Mouse (Mus musculus) urinary bladder, postnatal 36 days (tissue): ENCODE data around the gene Herc4.

Source experiments
- DNase-seq, 2 experiments: peaks; one replicate each; pipeline ENCODE4 v3.0.0; 2022; ENCODE audit warnings: low spot score in 2 of 2, mixed read lengths in 1 of 2

Herc4 gene

GRCm38 (mm10) chr10:63248421-63248820, 4.8 kb downstream of the Herc4 start:
- DNase-seq = no peak

- DNase-seq = no peak
Measured at GRCm38 (mm10) chr10:63258696-63259095, 15.1 kb downstream of the Herc4 start.

GRCm38 (mm10) chr10:63259340-63259739, 15.7 kb downstream of the Herc4 start:
- no peak for DNase-seq

GRCm38 (mm10) chr10:63267941-63268340, 24.3 kb downstream of the Herc4 start:
- DNase-seq = no peak

- DNase-seq = no peak
Measured at GRCm38 (mm10) chr10:63272401-63272800, 28.8 kb downstream of the Herc4 start.

- DNase-seq = no peak
Measured at GRCm38 (mm10) chr10:63272868-63273267, 29.3 kb downstream of the Herc4 start.

- DNase-seq = no peak
Measured at GRCm38 (mm10) chr10:63277010-63277409, 33.4 kb downstream of the Herc4 start.

GRCm38 (mm10) chr10:63279851-63280250, 36.2 kb downstream of the Herc4 start:
- no peak for DNase-seq

- DNase-seq = no peak
Measured at GRCm38 (mm10) chr10:63282417-63282816, 38.8 kb downstream of the Herc4 start.

GRCm38 (mm10) chr10:63282846-63283245, 39.2 kb downstream of the Herc4 start:
- DNase-seq = no peak

- no peak for DNase-seq
Measured at GRCm38 (mm10) chr10:63302356-63302755, 58.7 kb downstream of the Herc4 start.

- DNase-seq = peak; percentile 58 to 77
Measured at GRCm38 (mm10) chr10:63308582-63309366, 65.2 kb downstream of the Herc4 start.

GRCm38 (mm10) chr10:63313726-63314125, 70.1 kb downstream of the Herc4 start:
- no peak for DNase-seq

- DNase-seq = no peak
Measured at GRCm38 (mm10) chr10:63327091-63327490, 83.5 kb downstream of the Herc4 start.

- DNase-seq = no peak
Measured at GRCm38 (mm10) chr10:63336901-63337300, 93.3 kb downstream of the Herc4 start.

- no peak for DNase-seq
Measured at GRCm38 (mm10) chr10:63337326-63337725, 93.7 kb downstream of the Herc4 start.

- DNase-seq = peak in 1 of 2 experiments; percentile 42
Measured at GRCm38 (mm10) chr10:63337951-63338836, 94.6 kb downstream of the Herc4 start.

- peak; percentile 80 to 90 for DNase-seq
Measured at GRCm38 (mm10) chr10:63338914-63339643, 95.5 kb downstream of the Herc4 start.

GRCm38 (mm10) chr10:63341351-63341750, 97.7 kb downstream of the Herc4 start:
- DNase-seq = no peak

- no peak for DNase-seq
Measured at GRCm38 (mm10) chr10:63344751-63345150, 101.1 kb downstream of the Herc4 start.

GRCm38 (mm10) chr10:63348291-63348690, 104.7 kb downstream of the Herc4 start:
- no peak for DNase-seq

GRCm38 (mm10) chr10:63350666-63351065, 107.1 kb downstream of the Herc4 start:
- no peak for DNase-seq
